16 mouse cellular contexts compared by ENCODE assay signal in genomic region chr11:77518051-77518798, GRCm38 (mm10). TPM values are rescaled to one million over a fixed set of nuclear protein-coding genes. Genes with fewer than 3 reads are reported as not detected.
DNase-seq lines count a peak whose midpoint lies in the region; ATAC-seq lines count a peak whose summit lies in the region.
"Had no signal": no experiment of that assay in that cellular context is flagged by ENCODE, and none has a peak within 500 bp of the region (broad histone marks: within the 10 kb centered on the region; RNA-seq: fewer than 3 reads in every experiment).

No protein-coding gene starts in this region.

- peaks cover 55% of the 10 kb centered on the region for H3K4me1 ChIP-seq in hindbrain, embryonic 13.5 days (replicated peaks)
- peaks cover 42% of the 10 kb centered on the region for H3K4me1 ChIP-seq in hindbrain, embryonic 12.5 days

- H3K4me2 ChIP-seq in hindbrain, embryonic 13.5 days, result no peak overlapping the region
- H3K4me2 ChIP-seq in hindbrain, embryonic 12.5 days (replicated peaks), result no peak overlapping the region
- H3K4me2 ChIP-seq: limb, embryonic 12.5 days had no signal

- H3K4me3 ChIP-seq in hindbrain, embryonic 13.5 days, result no peak overlapping the region
- H3K4me3 ChIP-seq in hindbrain, embryonic 12.5 days, result no peak overlapping the region
- no peak overlapping the region for H3K4me3 ChIP-seq in macrophage (ENCODE audit: inconsistent target)
- H3K4me3 ChIP-seq: limb, embryonic 12.5 days; myocyte had no signal

- 76% methylated on average over 27 of the region's 27 CpGs for WGBS in hindbrain, embryonic 13.5 days
- WGBS in hindbrain, embryonic 12.5 days, result 77% methylated on average over 27 of the region's 27 CpGs
- WGBS in macrophage (ENCODE audit: missing documents), result 47% methylated on average over 27 of the region's 27 CpGs

- no peak overlapping the region; the same call in 1 of the 2 replicates for H3K9ac ChIP-seq in hindbrain, embryonic 13.5 days
- H3K9ac ChIP-seq in hindbrain, embryonic 12.5 days, result no peak overlapping the region
- H3K9ac ChIP-seq: limb, embryonic 12.5 days had no signal

- no peaks in the 10 kb centered on the region for H3K36me3 ChIP-seq in hindbrain, embryonic 13.5 days
- no peaks in the 10 kb centered on the region for H3K36me3 ChIP-seq in hindbrain, embryonic 12.5 days
- no peaks in the 10 kb centered on the region for H3K36me3 ChIP-seq in macrophage (ENCODE audit: inconsistent target)
- H3K36me3 ChIP-seq: limb, embryonic 12.5 days had no signal

- peak overlapping the region; percentile 8 for H3K27ac ChIP-seq in hindbrain, embryonic 13.5 days
- no peak overlapping the region for H3K27ac ChIP-seq in hindbrain, embryonic 12.5 days
- H3K27ac ChIP-seq in macrophage, result peak overlapping the region; percentile 67
- H3K27ac ChIP-seq: limb, embryonic 12.5 days had no signal

- no peaks in the 10 kb centered on the region for H3K9me3 ChIP-seq in hindbrain, embryonic 13.5 days
- no peaks in the 10 kb centered on the region for H3K9me3 ChIP-seq in hindbrain, embryonic 12.5 days (replicated peaks)
- H3K9me3 ChIP-seq: limb, embryonic 12.5 days had no signal

- DNase-seq in adrenal gland, postnatal 10 days, result peak; percentile 58
- no peak for DNase-seq in adrenal gland, postnatal 14 days
- DNase-seq in B cell, adult 2 months, result peak; percentile 18 to 20
- no peak for DNase-seq in retina, embryonic 14.5 days (ENCODE audit: low spot score)
- no peak for DNase-seq in frontal cortex, adult 2 months (ENCODE audit: extremely low spot score in 1 of 2, low spot score in 1 of 2)
- DNase-seq: cerebellum, postnatal 14 days; kidney, adult 18-20 months had no signal

- peaks cover 44% of the 10 kb centered on the region for H3K27me3 ChIP-seq in hindbrain, embryonic 13.5 days
- peaks cover 24% of the 10 kb centered on the region for H3K27me3 ChIP-seq in hindbrain, embryonic 12.5 days

- no peak for ATAC-seq in hindbrain, embryonic 13.5 days (ENCODE audit: low FRiP score)
- no peak for ATAC-seq in hindbrain, embryonic 12.5 days (ENCODE audit: low FRiP score)

- H3K79me2 ChIP-seq in macrophage (ENCODE audit: inconsistent target), result peaks cover 5% of the 10 kb centered on the region; the same call in 1 of the 2 replicates

RNA-seq across cellular contexts. Expression of gene Gm10392, which starts 0.8 kb away (rescaled TPM):
- not detected for total RNA-seq in adrenal gland, postnatal 10 days (2021)
- total RNA-seq in adrenal gland, postnatal 14 days (2021), result not detected in 2 replicates
- polyA plus RNA-seq in hindbrain, embryonic 13.5 days (2015; fragmentation: Nextera tagmentation; extraction: Ambion mirVana), result not detected in 2 replicates
- 0.14 TPM in 1 of 2 replicates, not detected in the other for polyA plus RNA-seq in hindbrain, embryonic 12.5 days (2016; fragmentation: Nextera tagmentation; extraction: Ambion mirVana)
- total RNA-seq in macrophage (2018; cell fraction: chromatin; rRNA removed), result under 1 TPM in 3 of 26 experiments, not detected in 23; 0.47 to 0.54 (median 0.50) TPM
- under 1 TPM in 4 of 26 experiments, not detected in 22; 0.09 to 0.26 (median 0.11) TPM for total RNA-seq in macrophage (2018; cell fraction: cytosol; rRNA removed)
- 1 to 10 TPM in 1 of 26 experiments, under 1 TPM in 8, not detected in 17; 0.28 to 1.6 (median 0.36) TPM for total RNA-seq in macrophage (2018; cell fraction: nucleus; rRNA removed)
- not detected in 3 replicates for polyA plus RNA-seq in macrophage (2018)
- polyA plus RNA-seq in frontal cortex, adult 2 months (2012; rRNA removed), result not detected in 2 replicates
- total RNA-seq: gastrocnemius, adult 8-10 months; heart, postnatal 10 days had no signal
- polyA plus RNA-seq: brain, embryonic 14.5 days; C2C12; limb, embryonic 12.5 days; myocyte had no signal

RNA-seq across cellular contexts. Expression of gene Trp53i13, which starts 2.4 kb away (rescaled TPM):
- total RNA-seq in adrenal gland, postnatal 10 days (2021), result 10 to 100 TPM; 12.9 to 13.2 TPM
- 9.6 and 12.5 TPM in 2 replicates for total RNA-seq in adrenal gland, postnatal 14 days (2021)
- polyA plus RNA-seq in hindbrain, embryonic 13.5 days (2015; fragmentation: Nextera tagmentation; extraction: Ambion mirVana), result 14.9 and 15.5 TPM in 2 replicates
- polyA plus RNA-seq in hindbrain, embryonic 12.5 days (2016; fragmentation: Nextera tagmentation; extraction: Ambion mirVana), result 29.7 and 32.3 TPM in 2 replicates
- 1 to 10 TPM in 20 of 26 experiments, under 1 TPM in 4, not detected in 2; 0.58 to 8.6 (median 2.2) TPM for total RNA-seq in macrophage (2018; cell fraction: chromatin; rRNA removed)
- 1 to 10 TPM; 1.8 to 6.2 (median 4.0) TPM for total RNA-seq in macrophage (2018; cell fraction: cytosol; rRNA removed)
- 10 to 100 TPM in 1 of 26 experiments, 1 to 10 TPM in 25; 2.5 to 10.3 (median 5.9) TPM for total RNA-seq in macrophage (2018; cell fraction: nucleus; rRNA removed)
- 1.8 to 4.6 TPM (median 4.5 TPM) in 3 replicates for polyA plus RNA-seq in macrophage (2018)
- polyA plus RNA-seq in frontal cortex, adult 2 months (2012; rRNA removed), result 7.5 and 8.6 TPM in 2 replicates

RNA-seq across cellular contexts. Expression of gene Abhd15, which starts 3.3 kb away (rescaled TPM):
- total RNA-seq in adrenal gland, postnatal 10 days (2021), result 10 to 100 TPM; 26.1 to 27.5 TPM
- total RNA-seq in adrenal gland, postnatal 14 days (2021), result 24.3 and 26.9 TPM in 2 replicates
- 1.9 and 3.3 TPM in 2 replicates for polyA plus RNA-seq in hindbrain, embryonic 13.5 days (2015; fragmentation: Nextera tagmentation; extraction: Ambion mirVana)
- 3.5 and 4.2 TPM in 2 replicates for polyA plus RNA-seq in hindbrain, embryonic 12.5 days (2016; fragmentation: Nextera tagmentation; extraction: Ambion mirVana)
- total RNA-seq in macrophage (2018; cell fraction: chromatin; rRNA removed), result 1 to 10 TPM in 15 of 26 experiments, under 1 TPM in 9, not detected in 2; 0.31 to 4.1 (median 1.2) TPM
- total RNA-seq in macrophage (2018; cell fraction: cytosol; rRNA removed), result 1 to 10 TPM in 21 of 26 experiments, under 1 TPM in 5; 0.65 to 3.5 (median 2.0) TPM
- total RNA-seq in macrophage (2018; cell fraction: nucleus; rRNA removed), result 1 to 10 TPM in 22 of 26 experiments, under 1 TPM in 4; 0.77 to 5.5 (median 1.9) TPM
- polyA plus RNA-seq in macrophage (2018), result 0.63 to 3.6 TPM (median 3.1 TPM) in 3 replicates
- polyA plus RNA-seq in frontal cortex, adult 2 months (2012; rRNA removed), result 0.48 and 0.66 TPM in 2 replicates

RNA-seq across cellular contexts. Expression of gene Git1, which starts 24.9 kb away (rescaled TPM):
- 10 to 100 TPM; 49.7 to 57.8 TPM for total RNA-seq in adrenal gland, postnatal 10 days (2021)
- 49.5 and 53.0 TPM in 2 replicates for total RNA-seq in adrenal gland, postnatal 14 days (2021)
- 14.3 and 15.1 TPM in 2 replicates for polyA plus RNA-seq in hindbrain, embryonic 13.5 days (2015; fragmentation: Nextera tagmentation; extraction: Ambion mirVana)
- 10.9 and 13.4 TPM in 2 replicates for polyA plus RNA-seq in hindbrain, embryonic 12.5 days (2016; fragmentation: Nextera tagmentation; extraction: Ambion mirVana)
- total RNA-seq in macrophage (2018; cell fraction: chromatin; rRNA removed), result 100 to 1,000 TPM in 2 of 26 experiments, 10 to 100 TPM in 24; 11.2 to 191 (median 48.6) TPM
- total RNA-seq in macrophage (2018; cell fraction: cytosol; rRNA removed), result 10 to 100 TPM; 22.0 to 35.5 (median 30.7) TPM
- total RNA-seq in macrophage (2018; cell fraction: nucleus; rRNA removed), result 10 to 100 TPM; 12.9 to 79.5 (median 28.5) TPM
- polyA plus RNA-seq in macrophage (2018), result 23.8 to 28.2 TPM (median 25.3 TPM) in 3 replicates
- polyA plus RNA-seq in frontal cortex, adult 2 months (2012; rRNA removed), result 196 and 197 TPM in 2 replicates

RNA-seq across cellular contexts. Expression of gene Ankrd13b, which starts 28.7 kb away (rescaled TPM):
- 10 to 100 TPM in 1 of 2 experiments, 1 to 10 TPM in 1; 8.3 to 13.4 TPM for total RNA-seq in adrenal gland, postnatal 10 days (2021)
- total RNA-seq in adrenal gland, postnatal 14 days (2021), result 8.2 and 10.4 TPM in 2 replicates
- polyA plus RNA-seq in hindbrain, embryonic 13.5 days (2015; fragmentation: Nextera tagmentation; extraction: Ambion mirVana), result 29.4 and 31.0 TPM in 2 replicates
- polyA plus RNA-seq in hindbrain, embryonic 12.5 days (2016; fragmentation: Nextera tagmentation; extraction: Ambion mirVana), result 28.3 and 29.2 TPM in 2 replicates
- 10 to 100 TPM in 7 of 26 experiments, 1 to 10 TPM in 16, under 1 TPM in 3; 0.55 to 28.5 (median 5.6) TPM for total RNA-seq in macrophage (2018; cell fraction: chromatin; rRNA removed)
- total RNA-seq in macrophage (2018; cell fraction: cytosol; rRNA removed), result 1 to 10 TPM in 13 of 26 experiments, under 1 TPM in 13; 0.28 to 4.0 (median 1.6) TPM
- total RNA-seq in macrophage (2018; cell fraction: nucleus; rRNA removed), result 10 to 100 TPM in 4 of 26 experiments, 1 to 10 TPM in 12, under 1 TPM in 9, not detected in 1; 0.26 to 14.8 (median 5.2) TPM
- polyA plus RNA-seq in macrophage (2018), result 2.8 to 4.3 TPM (median 3.3 TPM) in 3 replicates
- 140 and 156 TPM in 2 replicates for polyA plus RNA-seq in frontal cortex, adult 2 months (2012; rRNA removed)

Comparison
In these comparisons a context has a peak if more than half of its experiments do, and no peak if none do; other contexts are left out.
1. DNase-seq: peak in adrenal gland, postnatal 10 days (single experiment) and B cell, adult 2 months (2 of 2); none in adrenal gland, postnatal 14 days (single experiment), retina, embryonic 14.5 days (single experiment) and frontal cortex, adult 2 months (0 of 2).